Mouse (Mus musculus) heart, embryonic 14.5 days (tissue): ENCODE measurements around the gene Frmd8. TPM values are rescaled to one million over a fixed set of nuclear protein-coding genes. Genes with fewer than 3 reads are reported as not detected.
A peak's percentile ranks its signal among the peaks of the same experiment; 100 is the strongest.

ENCODE experiments used
- ATAC-seq: fragments of 200-750 bp; cut with Nextera tagmentation; 2 replicates; pipeline ENCODE4 v1.8.0; 2017; ENCODE audit warnings: low read depth, moderate TSS enrichment; ENCODE audit not compliant: insufficient number of reproducible peaks, insufficient read depth, low FRiP score
- H3K27ac ChIP-seq, 2 experiments: fragments of 200-500 bp in 1 of 2; fragments of 300-500 bp in 1 of 2; sonication (generic) in 1 of 2; replicated peaks in 1 of 2; 2 replicates each; pipeline ENCODE4 v1.5.1; 2012 to 2014; ENCODE audit warnings: low read depth in 2 of 2, low read length in 2 of 2, control low read depth in 1 of 2, mild to moderate bottlenecking in 1 of 2, mixed read lengths in 1 of 2; ENCODE audit not compliant: control insufficient read depth in 1 of 2, insufficient read depth in 1 of 2
- H3K27me3 ChIP-seq: fragments of 300-500 bp; sonication (generic); 2 replicates; pipeline ENCODE4 v1.6.1; 2014; ENCODE audit warnings: mild to moderate bottlenecking, low read length, control low read depth; ENCODE audit not compliant: control insufficient read depth, insufficient read depth
- H3K36me3 ChIP-seq: fragments of 300-500 bp; sonication (generic); 2 replicates; pipeline ENCODE4 v1.6.1; 2014; ENCODE audit warnings: mild to moderate bottlenecking, control low read depth, low read length, mixed read lengths; ENCODE audit not compliant: control insufficient read depth, insufficient read depth
- H3K4me1 ChIP-seq, 2 experiments: fragments of 200-500 bp in 1 of 2; fragments of 300-500 bp in 1 of 2; sonication (generic) in 1 of 2; 2 replicates each; pipeline ENCODE4 v1.6.1; 2012 to 2014; ENCODE audit warnings: low read length in 2 of 2, control low read depth in 1 of 2, mixed read lengths in 1 of 2; ENCODE audit not compliant: control insufficient read depth in 2 of 2, insufficient read depth in 2 of 2
- H3K4me2 ChIP-seq: fragments of 300-500 bp; sonication (generic); 2 replicates; pipeline ENCODE4 v1.6.1; 2014; ENCODE audit warnings: mild to moderate bottlenecking, low read length
- H3K4me3 ChIP-seq, 2 experiments: fragments of 200-500 bp in 1 of 2; fragments of 300-500 bp in 1 of 2; sonication (generic) in 1 of 2; 2 replicates each; pipeline ENCODE4 v1.5.1; 2012 to 2014; ENCODE audit warnings: low read length in 2 of 2, mild to moderate bottlenecking in 2 of 2, control low read depth in 1 of 2, low read depth in 1 of 2, moderate library complexity in 1 of 2; ENCODE audit not compliant: control insufficient read depth in 1 of 2, insufficient read depth in 1 of 2
- H3K9ac ChIP-seq: fragments of 300-500 bp; sonication (generic); 2 replicates; pipeline ENCODE4 v1.6.1; 2014; ENCODE audit warnings: mild to moderate bottlenecking, low read length
- H3K9me3 ChIP-seq: fragments of 300-500 bp; sonication (generic); 2 replicates; pipeline ENCODE4 v1.6.1; 2016; ENCODE audit warnings: low read length, control low read depth; ENCODE audit not compliant: control insufficient read depth
- WGBS: fragments of 180-500 bp; shearing (Covaris S2); extraction: QIAGEN DNeasy Blood & Tissue Kit; methylation state at CpG from one replicate; pipeline ENCODE4 v1.1.7; 2014; 5-methylcytosine and 5-hydroxymethylcytosine counted together
- polyA plus RNA-seq: library from polyadenylated mRNA; unstranded; fragments of >200 nt; fragmentation: Nextera tagmentation; extraction: Ambion mirVana; gene quantifications from 2 replicates; pipeline ENCODE4 v1.2.1, GENCODE M21; 2014

Gene Frmd8
- polyA plus RNA-seq, 1 experiment from 2014 or later = 18.5 TPM

DNA sequence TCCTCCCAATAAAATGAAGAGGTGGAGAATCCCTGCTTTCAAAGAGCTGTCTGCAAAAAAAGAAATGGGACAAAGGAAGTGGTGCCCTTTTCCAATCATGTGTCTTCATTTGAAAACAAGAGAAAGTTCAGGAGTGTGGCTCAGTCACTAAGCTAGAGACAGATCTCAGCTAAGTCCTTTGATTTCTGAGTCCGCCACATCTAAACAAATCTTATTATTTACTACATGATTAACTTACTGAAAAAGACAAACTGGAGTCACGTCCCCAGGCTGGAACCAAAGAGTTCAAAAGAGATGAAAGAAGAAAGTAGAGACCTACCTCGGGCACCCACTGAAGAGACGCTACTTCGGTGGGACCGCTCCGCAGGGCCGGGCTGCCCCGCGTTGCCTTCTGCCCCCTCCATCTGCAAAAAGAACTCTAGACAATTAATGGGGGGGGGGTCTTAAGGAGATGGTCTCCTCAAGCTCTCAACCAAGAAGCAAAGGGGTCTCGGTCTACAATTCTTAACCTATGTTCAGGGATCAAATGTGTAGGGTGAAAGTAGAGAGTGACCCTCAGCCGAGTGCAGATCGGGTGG, 594 bp downstream of the Frmd8 start:
- H3K9ac ChIP-seq = peak overlapping the region; percentile 85
- no peaks in the 10 kb centered on the region for H3K27me3 ChIP-seq
- peaks cover 26% of the 10 kb centered on the region for H3K36me3 ChIP-seq
- H3K27ac ChIP-seq = peak overlapping the region in 1 of 2 experiments; percentile 64; a peak in 2 of 4 replicates
- H3K4me3 ChIP-seq = peak overlapping the region; percentile 71 to 96
- 13% methylated on average over 13 of the region's 13 CpGs for WGBS
- no peaks in the 10 kb centered on the region for H3K9me3 ChIP-seq
- ATAC-seq = no peak
- peak overlapping the region; percentile 96 for H3K4me2 ChIP-seq
- H3K4me1 ChIP-seq = peaks cover 22 to 56% of the 10 kb centered on the region in 2 experiments

DNA sequence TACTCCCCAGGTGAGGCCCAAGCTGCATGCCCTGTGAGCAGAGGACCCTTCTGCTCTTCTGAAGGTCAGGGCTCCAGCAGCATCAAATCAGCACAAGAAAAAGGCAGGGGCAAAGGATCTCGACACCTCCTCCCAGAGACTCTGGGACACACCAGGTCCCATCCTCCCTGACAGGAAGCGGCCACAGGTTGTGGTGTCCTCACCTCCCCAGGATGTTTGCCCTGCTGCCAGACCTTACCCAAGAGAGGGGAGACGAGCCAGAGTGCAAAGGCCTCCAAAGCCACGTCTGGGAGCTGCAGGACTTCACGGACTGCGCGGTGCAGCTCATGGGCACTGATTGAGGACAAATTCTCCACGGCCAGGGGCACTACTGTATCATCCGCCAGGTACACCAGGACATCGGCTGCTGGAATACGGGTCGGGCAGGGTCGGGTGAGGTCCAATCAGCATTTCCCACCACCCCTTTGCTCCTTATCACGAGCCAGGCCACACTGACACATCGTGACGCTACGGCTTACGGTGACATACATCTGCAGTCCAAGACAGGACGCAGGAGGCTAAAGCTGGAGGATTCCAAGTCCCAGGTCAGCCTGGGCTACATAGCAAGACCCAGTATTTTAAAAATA, 2.0 kb downstream of the Frmd8 start:
- H3K9ac ChIP-seq = peak overlapping the region; percentile 85; the same call in 1 of the 2 replicates
- peak overlapping the region; percentile 29 for H3K4me2 ChIP-seq
- 73% methylated on average over 19 of the region's 19 CpGs for WGBS
- no peaks in the 10 kb centered on the region for H3K9me3 ChIP-seq
- H3K27me3 ChIP-seq = no peaks in the 10 kb centered on the region
- H3K4me1 ChIP-seq = peaks cover 22 to 46% of the 10 kb centered on the region in 2 experiments
- H3K36me3 ChIP-seq = peaks cover 40% of the 10 kb centered on the region
- no peak overlapping the region for H3K4me3 ChIP-seq
- no peak overlapping the region for H3K27ac ChIP-seq
- no peak for ATAC-seq

DNA sequence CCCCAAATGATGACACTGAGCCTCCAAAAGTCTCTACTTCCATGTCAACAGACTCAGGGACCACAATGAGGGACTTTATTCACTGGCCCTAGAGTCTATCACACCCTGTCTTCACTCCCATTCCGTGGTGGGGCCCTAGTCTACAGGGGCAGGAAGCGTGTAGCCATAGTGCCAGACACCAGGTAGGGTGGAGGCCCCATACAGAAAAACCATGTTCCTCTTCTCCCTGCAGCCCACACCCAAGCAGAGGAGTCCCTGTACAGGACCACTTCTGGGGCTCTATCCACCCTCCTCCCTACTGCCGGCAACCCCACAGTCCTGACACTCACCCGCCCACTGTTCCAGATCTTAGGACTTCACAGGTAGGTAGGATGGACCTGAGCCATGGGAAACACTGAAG, 2.5 kb downstream of the Frmd8 start:
- H3K4me1 ChIP-seq = peaks cover 19 to 41% of the 10 kb centered on the region in 2 experiments

GRCm38 (mm10) chr19:5871683-5872082, 3.4 kb downstream of the Frmd8 start:
- H3K9me3 ChIP-seq = no peaks in the 10 kb centered on the region
- H3K36me3 ChIP-seq = peaks cover 54% of the 10 kb centered on the region
- H3K4me2 ChIP-seq = peak overlapping the region; percentile 46
- H3K27ac ChIP-seq = peak overlapping the region; percentile 67 to 82
- H3K27me3 ChIP-seq = no peaks in the 10 kb centered on the region
- no peak overlapping the region for H3K4me3 ChIP-seq
- peak overlapping the region; percentile 62; the same call in 1 of the 2 replicates for H3K9ac ChIP-seq
- peaks cover 19 to 37% of the 10 kb centered on the region in 2 experiments for H3K4me1 ChIP-seq
- no peak for ATAC-seq
- 38% methylated on average over 6 of the region's 6 CpGs for WGBS

More for the DNA sequence above, 2.5 kb downstream of the Frmd8 start:
- Histone ChIP-seq H3K27ac (no peak overlapping the region), H3K4me3 (no peak overlapping the region), H3K36me3 (peaks cover 46% of the 10 kb centered on the region), H3K27me3 (no peaks in the 10 kb centered on the region), H3K9ac (no peak overlapping the region; the same call in 1 of the 2 replicates), H3K9me3 (no peaks in the 10 kb centered on the region), H3K4me2 (peak overlapping the region; percentile 29; the same call in 1 of the 2 replicates)
- ATAC-seq = no peak
- 76% methylated on average over 4 of the region's 4 CpGs for WGBS

DNA sequence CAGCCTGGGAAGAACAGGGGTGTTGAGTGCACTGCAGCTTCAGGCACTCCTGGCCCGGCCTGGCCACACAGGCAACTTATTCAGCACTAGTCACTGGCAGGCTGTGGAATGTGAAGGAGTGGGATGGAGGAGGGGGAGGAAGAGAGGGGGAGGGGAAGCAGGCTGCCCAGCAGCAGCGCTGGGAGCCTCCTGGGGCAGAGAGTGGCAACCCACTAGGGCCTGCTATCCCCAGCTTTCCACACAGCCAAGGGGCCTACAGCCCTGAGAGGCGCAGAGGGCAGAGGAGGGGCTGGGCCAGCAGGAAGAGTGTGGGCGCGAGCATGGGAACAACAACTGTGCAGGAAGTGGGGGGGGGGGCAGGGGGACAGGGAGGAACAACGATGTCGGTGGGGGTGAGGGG, 3.8 kb downstream of the Frmd8 start:
- Histone ChIP-seq H3K27ac (peak overlapping the region; percentile 67 to 82), H3K36me3 (peaks cover 58% of the 10 kb centered on the region), H3K4me1 (peaks cover 19 to 37% of the 10 kb centered on the region in 2 experiments), H3K4me2 (peak overlapping the region; percentile 46), H3K9me3 (no peaks in the 10 kb centered on the region), H3K9ac (peak overlapping the region; percentile 62), H3K27me3 (no peaks in the 10 kb centered on the region), H3K4me3 (no peak overlapping the region)
- ATAC-seq = peak; percentile 63
- WGBS = 2% methylated on average over 7 of the region's 7 CpGs

DNA sequence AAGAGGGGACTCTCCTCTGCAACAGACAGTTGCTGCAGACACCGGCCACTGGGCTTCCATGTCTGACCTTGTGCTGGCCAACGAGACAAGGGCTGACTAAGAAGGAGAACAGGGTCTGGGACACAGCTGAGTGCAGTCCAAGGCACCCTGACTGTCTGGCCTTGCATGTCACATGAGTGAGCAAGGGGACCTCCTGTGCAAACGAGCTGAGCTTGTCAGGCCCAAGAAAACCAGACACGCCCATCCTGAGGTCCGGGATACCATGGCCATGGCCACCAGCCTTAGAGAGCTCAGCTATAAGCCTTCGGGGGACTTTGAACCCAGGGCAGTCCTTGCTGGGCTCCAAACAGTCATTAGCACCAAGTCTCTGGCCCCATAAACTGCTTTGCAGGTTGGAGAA, 7.0 kb downstream of the Frmd8 start:
- Histone ChIP-seq H3K36me3 (peaks cover 81% of the 10 kb centered on the region), H3K4me3 (no peak overlapping the region), H3K27ac (no peak overlapping the region), H3K9me3 (no peaks in the 10 kb centered on the region), H3K4me1 (peaks cover 14 to 29% of the 10 kb centered on the region in 2 experiments), H3K4me2 (no peak overlapping the region), H3K27me3 (no peaks in the 10 kb centered on the region), H3K9ac (no peak overlapping the region)
- WGBS = 74% methylated on average over 6 of the region's 6 CpGs
- ATAC-seq = no peak

DNA sequence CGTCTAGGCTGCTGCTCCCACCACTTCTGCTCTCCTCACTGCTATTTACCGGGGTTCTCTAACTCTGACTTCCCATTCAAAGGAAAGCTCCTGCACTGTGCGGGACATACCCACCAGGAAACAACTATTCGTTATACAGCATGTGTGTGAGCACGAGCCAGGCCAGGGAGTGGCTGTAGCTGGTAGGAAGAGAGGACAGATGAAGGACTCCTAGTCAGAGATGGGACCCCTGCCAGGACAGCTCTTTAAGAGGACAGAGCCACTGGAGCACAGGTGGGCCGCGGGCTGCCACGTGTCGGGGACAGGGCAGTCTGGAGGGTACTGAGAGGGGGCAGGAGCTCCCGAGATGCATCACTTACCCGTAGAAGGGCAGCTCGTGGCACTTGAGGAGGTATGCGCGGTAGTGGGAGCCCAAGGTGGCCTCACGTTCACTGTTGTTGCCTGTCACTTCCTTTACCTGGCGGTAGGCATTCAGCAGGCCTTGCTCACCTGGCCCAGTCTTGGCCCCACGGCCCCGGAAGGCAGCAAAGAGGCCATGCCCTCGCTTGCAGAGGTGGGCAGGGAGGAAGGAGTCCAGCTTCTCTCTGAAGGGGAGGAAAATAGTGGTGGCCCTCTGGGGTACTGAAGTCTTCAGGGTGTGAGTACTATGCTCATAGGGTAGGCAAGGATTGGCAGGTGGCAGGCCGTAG, 10.2 kb downstream of the Frmd8 start:
- peaks cover 96% of the 10 kb centered on the region for H3K36me3 ChIP-seq
- no peak for ATAC-seq
- no peak overlapping the region for H3K9ac ChIP-seq
- no peaks in the 10 kb centered on the region for H3K9me3 ChIP-seq
- H3K4me3 ChIP-seq = no peak overlapping the region
- no peak overlapping the region for H3K27ac ChIP-seq
- WGBS = 84% methylated on average over 20 of the region's 20 CpGs
- no peaks in the 10 kb centered on the region for H3K27me3 ChIP-seq
- peaks cover 0 to 14% of the 10 kb centered on the region in 2 experiments; a peak in 3 of 4 replicates for H3K4me1 ChIP-seq
- no peak overlapping the region for H3K4me2 ChIP-seq
